Mouse (Mus musculus) left cerebral cortex, postnatal 10 days (tissue): ENCODE results near the gene Camk1g. TPM values are rescaled to one million over a fixed set of nuclear protein-coding genes. Genes with fewer than 3 reads are reported as not detected.

Experiments
- DNase-seq, 2 experiments: peaks; one replicate each; pipeline ENCODE4 v3.0.0; 2021 to 2022; ENCODE audit warnings: low spot score in 2 of 2, mixed read lengths in 1 of 2; ENCODE audit errors: extremely low spot score in 1 of 2
- intact Hi-C: fragments of 180-260 bp; cut with DNase I; formaldehyde crosslinking; loops from one replicate; pipeline ENCODE4 v1.15.1; 2025
- total RNA-seq, 2 experiments: library from RNA; stranded (reverse); gene quantifications; 2 replicates each; pipeline ENCODE4 v1.2.3; 2021

Camk1g gene
- total RNA-seq, 2 experiments from 2014 or later = 38.9 TPM

- intact Hi-C loops = loop anchor here (5.0 to 10.0 kb wide), 2 partner anchors 174 to 203 kb away; partner anchors contain the start of gene Lamb3
- peak in 1 of 2 experiments; percentile 46 for DNase-seq
Measured at GRCm38 (mm10) chr1:193381597-193382404, 11.7 kb upstream of the Camk1g start.

GRCm38 (mm10) chr1:193380877-193381276 lies 10.8 kb upstream of the Camk1g start:
- DNase-seq = no peak
- intact Hi-C loops = loop anchor here (5.0 to 10.0 kb wide), 2 partner anchors 174 to 204 kb away; partner anchors contain the start of gene Lamb3

GRCm38 (mm10) chr1:193379634-193380033 lies 9.5 kb upstream of the Camk1g start:
- intact Hi-C loops = loop anchor here (5.0 to 10.0 kb wide), 2 partner anchors 172 to 205 kb away; partner anchors contain the start of gene Lamb3
- no peak for DNase-seq

GRCm38 (mm10) chr1:193376478-193377134 lies 6.5 kb upstream of the Camk1g start:
- peak; percentile 39 to 45 for DNase-seq
- intact Hi-C loops = loop anchor here (2.0 kb wide), 1 partner anchor 48 kb away; no protein-coding TSS in a partner anchor

- no peak for DNase-seq
- intact Hi-C loops = no loop called here
Measured at GRCm38 (mm10) chr1:193373906-193374413, 3.9 kb upstream of the Camk1g start.

GRCm38 (mm10) chr1:193369091-193369490 lies 1.0 kb downstream of the Camk1g start:
- intact Hi-C loops = loop anchor here (5.0 kb wide), 2 partner anchors 112 to 162 kb away; partner anchors contain the start of gene Lamb3
- DNase-seq = peak in 1 of 2 experiments; percentile 14

- peak; percentile 75 to 77 for DNase-seq
- intact Hi-C loops = loop anchor here (5.0 kb wide), 2 partner anchors 111 to 161 kb away; partner anchors contain the start of gene Lamb3
Measured at GRCm38 (mm10) chr1:193368055-193368454, 2.0 kb downstream of the Camk1g start.

- intact Hi-C loops = no loop called here
- DNase-seq = peak; percentile 36 to 61
Measured at GRCm38 (mm10) chr1:193363801-193364231, 6.3 kb downstream of the Camk1g start.

- DNase-seq = no peak
- intact Hi-C loops = no loop called here
Measured at GRCm38 (mm10) chr1:193362078-193362477, 8.0 kb downstream of the Camk1g start.

GRCm38 (mm10) chr1:193361181-193361580 lies 8.9 kb downstream of the Camk1g start:
- no peak for DNase-seq
- intact Hi-C loops = no loop called here

- no peak for DNase-seq
- intact Hi-C loops = no loop called here
Measured at GRCm38 (mm10) chr1:193359199-193359598, 10.9 kb downstream of the Camk1g start.

- DNase-seq = no peak
- intact Hi-C loops = no loop called here
Measured at GRCm38 (mm10) chr1:193351583-193351982, 18.5 kb downstream of the Camk1g start.

GRCm38 (mm10) chr1:193350546-193350801 lies 19.6 kb downstream of the Camk1g start:
- intact Hi-C loops = no loop called here
- no peak for DNase-seq

GRCm38 (mm10) chr1:193349702-193350545 lies 20.2 kb downstream of the Camk1g start:
- DNase-seq = no peak
- intact Hi-C loops = no loop called here

GRCm38 (mm10) chr1:193348261-193348962 lies 21.7 kb downstream of the Camk1g start:
- intact Hi-C loops = no loop called here
- no peak for DNase-seq

GRCm38 (mm10) chr1:193346908-193347307 lies 23.2 kb downstream of the Camk1g start:
- DNase-seq = no peak
- intact Hi-C loops = no loop called here

- intact Hi-C loops = no loop called here
- DNase-seq = no peak
Measured at GRCm38 (mm10) chr1:193344976-193345375, 25.1 kb downstream of the Camk1g start.

- intact Hi-C loops = no loop called here
Measured at GRCm38 (mm10) chr1:193343853-193344252, 26.2 kb downstream of the Camk1g start.

More at GRCm38 (mm10) chr1:193343853-193344252, 26.2 kb downstream of the Camk1g start:
- DNase-seq = no peak
